Mouse (Mus musculus) testis, adult 2 months (tissue): ENCODE measurements around the gene Rsad2. TPM values are rescaled to one million over a fixed set of nuclear protein-coding genes. Genes with fewer than 3 reads are reported as not detected.
A peak's percentile ranks its signal among the peaks of the same experiment; 100 is the strongest.

ENCODE experiments used
- H3K27ac ChIP-seq: fragments of 200-500 bp; 2 replicates; pipeline ENCODE4 v1.5.1; 2012; ENCODE audit warnings: low read depth, low read length; ENCODE audit not compliant: control insufficient read depth, insufficient read depth
- H3K27me3 ChIP-seq: fragments of 200-500 bp; 2 replicates; pipeline ENCODE4 v1.6.1; 2012; ENCODE audit warnings: mild to moderate bottlenecking, low read length, moderate library complexity; ENCODE audit not compliant: control insufficient read depth, insufficient read depth
- H3K36me3 ChIP-seq: fragments of 200-500 bp; 2 replicates; pipeline ENCODE4 v1.6.1; 2012; ENCODE audit warnings: mild to moderate bottlenecking, low read length; ENCODE audit not compliant: control insufficient read depth, insufficient read depth
- H3K4me1 ChIP-seq: fragments of 200-500 bp; 2 replicates; pipeline ENCODE4 v1.6.1; 2012; ENCODE audit warnings: low read length; ENCODE audit not compliant: control insufficient read depth, insufficient read depth
- H3K4me3 ChIP-seq: fragments of 200-500 bp; 2 replicates; pipeline ENCODE4 v1.5.1; 2012; ENCODE audit warnings: low read depth, mild to moderate bottlenecking, low read length, moderate library complexity, mixed read lengths; ENCODE audit not compliant: control insufficient read depth
- CTCF ChIP-seq: fragments of 200-500 bp; IDR thresholded peaks from 2 replicates; pipeline ENCODE4 v1.5.1; 2012; ENCODE audit warnings: low read depth, mild to moderate bottlenecking, inconsistent platforms, low read length, moderate library complexity; ENCODE audit not compliant: control insufficient read depth, insufficient read depth, insufficient replicate concordance
- POLR2A ChIP-seq: fragments of 200-500 bp; IDR thresholded peaks from 2 replicates; pipeline ENCODE4 v1.6.1; 2012; ENCODE audit warnings: low read depth, mild to moderate bottlenecking, inconsistent platforms, low read length, moderate library complexity; ENCODE audit not compliant: control insufficient read depth
- polyA plus RNA-seq: library from polyadenylated mRNA; depleted of rRNA; stranded (reverse); fragments of >200 nt; gene quantifications from 2 replicates; pipeline ENCODE4 v1.2.3, GENCODE M21; 2012

Gene Rsad2
- polyA plus RNA-seq, 1 experiment, result 0.07 TPM

GRCm38 (mm10) chr12:26410443-26410842, 45.8 kb downstream of the Rsad2 start:
- TF ChIP-seq CTCF (no peak), POLR2A (no peak)
- Histone ChIP-seq H3K27me3 (no peaks in the 10 kb centered on the region), H3K4me3 (no peak overlapping the region), H3K27ac (no peak overlapping the region), H3K4me1 (peaks cover 3% of the 10 kb centered on the region), H3K36me3 (no peaks in the 10 kb centered on the region)

GRCm38 (mm10) chr12:26408707-26409106, 47.5 kb downstream of the Rsad2 start:
- no peaks in the 10 kb centered on the region for H3K36me3 ChIP-seq
- H3K27me3 ChIP-seq, result no peaks in the 10 kb centered on the region
- no peak overlapping the region for H3K4me3 ChIP-seq
- TF ChIP-seq POLR2A, result no peak
- no peak for TF ChIP-seq CTCF
- H3K27ac ChIP-seq, result no peak overlapping the region
- H3K4me1 ChIP-seq, result no peaks in the 10 kb centered on the region; the same call in none of the 2 replicates

- Histone ChIP-seq H3K4me3 (no peak overlapping the region), H3K36me3 (no peaks in the 10 kb centered on the region), H3K27me3 (no peaks in the 10 kb centered on the region), H3K27ac (peak overlapping the region; percentile 46), H3K4me1 (no peaks in the 10 kb centered on the region; the same call in none of the 2 replicates)
- no peak for TF ChIP-seq CTCF
- TF ChIP-seq POLR2A, result no peak
These were observed 51.2 kb downstream of the Rsad2 start for GRCm38 (mm10) chr12:26404781-26405702.

GRCm38 (mm10) chr12:26403372-26404125, 52.7 kb downstream of the Rsad2 start:
- Histone ChIP-seq H3K4me3 (no peak overlapping the region), H3K27me3 (no peaks in the 10 kb centered on the region), H3K4me1 (no peaks in the 10 kb centered on the region; the same call in 1 of the 2 replicates), H3K36me3 (no peaks in the 10 kb centered on the region), H3K27ac (peak overlapping the region; percentile 33; the same call in 1 of the 2 replicates)
- TF ChIP-seq POLR2A (no peak), CTCF (no peak)

- no peak overlapping the region for H3K4me3 ChIP-seq
- H3K4me1 ChIP-seq, result no peaks in the 10 kb centered on the region; the same call in 1 of the 2 replicates
- H3K36me3 ChIP-seq, result no peaks in the 10 kb centered on the region
- no peak overlapping the region; the same call in 1 of the 2 replicates for H3K27ac ChIP-seq
- no peaks in the 10 kb centered on the region for H3K27me3 ChIP-seq
- TF ChIP-seq CTCF (no peak), POLR2A (no peak)
These were observed 54.4 kb downstream of the Rsad2 start for GRCm38 (mm10) chr12:26401696-26402470.

GRCm38 (mm10) chr12:26401254-26401653, 55.0 kb downstream of the Rsad2 start:
- Histone ChIP-seq H3K36me3 (no peaks in the 10 kb centered on the region), H3K27ac (no peak overlapping the region; the same call in 1 of the 2 replicates)

More at GRCm38 (mm10) chr12:26401254-26401653, 55.0 kb downstream of the Rsad2 start:
- Histone ChIP-seq H3K4me3 (no peak overlapping the region), H3K27me3 (no peaks in the 10 kb centered on the region), H3K4me1 (no peaks in the 10 kb centered on the region; the same call in 1 of the 2 replicates)
- no peak for TF ChIP-seq POLR2A
